Mouse (Mus musculus): ENCODE data around the gene Mia3. TPM values are rescaled to one million over a fixed set of nuclear protein-coding genes. Genes with fewer than 3 reads are reported as not detected.

The Mia3 gene
- polyA plus RNA-seq, 1 experiment = 24.9 TPM

GRCm38 (mm10) chr1:183296465-183296864 lies 72.9 kb downstream of the Mia3 start, which contains the start of gene Aida:
Gene Aida (plus strand): TSS chr1:183296590.
- no peak for TF ChIP-seq GATA1 (IDR thresholded peaks at IDR 0.05; ENCODE audit: low read length)

- TF ChIP-seq GATA1 (IDR thresholded peaks at IDR 0.05; ENCODE audit: low read length) = no peak
Measured at GRCm38 (mm10) chr1:183289576-183289975, 79.8 kb downstream of the Mia3 start.

GRCm38 (mm10) chr1:183288351-183288750 lies 81.0 kb downstream of the Mia3 start:
- no peak for TF ChIP-seq GATA1 (IDR thresholded peaks at IDR 0.05; ENCODE audit: low read length)

Other genes starting within 250 kb of the Mia3 start
- gene Disp1, start 148.0 kb downstream of the Mia3 start, polyA plus RNA-seq (2012) = 2.9 and 4.8 TPM in 2 replicates
- gene Aida, start 73.0 kb downstream of the Mia3 start, polyA plus RNA-seq (2012) = 18.7 and 22.9 TPM in 2 replicates
- gene Brox, start 72.3 kb downstream of the Mia3 start, polyA plus RNA-seq (2012) = 2.0 and 5.1 TPM in 2 replicates
- 0.85 and 1.1 TPM in 2 replicates for gene Taf1a, start 19.4 kb upstream of the Mia3 start, polyA plus RNA-seq (2012)
- not detected in 2 replicates for gene Hhipl2, start 48.7 kb upstream of the Mia3 start, polyA plus RNA-seq (2012)